Mouse (Mus musculus) intestine, postnatal 0 days (tissue): Measurements from ENCODE around the gene Bsnd. TPM values are rescaled to one million over a fixed set of nuclear protein-coding genes. Genes with fewer than 3 reads are reported as not detected.

Source experiments
- ATAC-seq: fragments of 200-750 bp; cut with Nextera tagmentation; 2 replicates; pipeline ENCODE4 v1.8.0; 2017; ENCODE audit warnings: mild to moderate bottlenecking, moderate TSS enrichment, moderate library complexity
- H3K27ac ChIP-seq: fragments of 300-500 bp; sonication (generic); 2 replicates; pipeline ENCODE4 v1.5.1; 2014; ENCODE audit warnings: mild to moderate bottlenecking, low read depth, low read length, moderate library complexity
- H3K27me3 ChIP-seq: fragments of 300-500 bp; sonication (generic); replicated peaks from 2 replicates; pipeline ENCODE4 v1.6.1; 2014; ENCODE audit warnings: low read length, mixed read lengths; ENCODE audit not compliant: control insufficient read depth, insufficient read depth
- H3K36me3 ChIP-seq: fragments of 300-500 bp; sonication (generic); 2 replicates; pipeline ENCODE4 v1.6.1; 2014; ENCODE audit warnings: mild to moderate bottlenecking, moderate library complexity; ENCODE audit not compliant: control insufficient read depth, insufficient read depth
- H3K4me1 ChIP-seq: fragments of 300-500 bp; sonication (generic); replicated peaks from 2 replicates; pipeline ENCODE4 v1.6.1; 2014; ENCODE audit warnings: antibody characterized with exemption, low read length, mixed read lengths; ENCODE audit not compliant: control insufficient read depth, insufficient read depth
- H3K4me2 ChIP-seq: fragments of 300-500 bp; sonication (generic); replicated peaks from 2 replicates; pipeline ENCODE4 v1.6.1; 2014; ENCODE audit warnings: low read depth, mild to moderate bottlenecking, moderate library complexity
- H3K4me3 ChIP-seq: fragments of 300-500 bp; sonication (generic); 2 replicates; pipeline ENCODE4 v1.5.1; 2014; ENCODE audit warnings: low read depth, low read length
- H3K9ac ChIP-seq: fragments of 300-500 bp; sonication (generic); 2 replicates; pipeline ENCODE4 v1.6.1; 2014; ENCODE audit warnings: mild to moderate bottlenecking, low read depth, low read length
- H3K9me3 ChIP-seq: fragments of 300-500 bp; sonication (generic); 2 replicates; pipeline ENCODE4 v1.6.1; 2016; ENCODE audit warnings: mixed run types; ENCODE audit not compliant: control insufficient read depth
- CTCF ChIP-seq: sonication (generic); IDR thresholded peaks from 2 replicates; pipeline ENCODE4 v1.5.1; 2016; ENCODE audit warnings: low read depth, mild to moderate bottlenecking, control low read depth, antibody characterized with exemption, moderate library complexity
- WGBS: fragments of 180-500 bp; shearing (Covaris S2); extraction: QIAGEN DNeasy Blood & Tissue Kit; methylation state at CpG from one replicate; pipeline ENCODE4 v1.1.7; 2014; 5-methylcytosine and 5-hydroxymethylcytosine counted together
- polyA plus RNA-seq: library from polyadenylated mRNA; unstranded; fragments of >200 nt; fragmentation: Nextera tagmentation; extraction: Ambion mirVana; gene quantifications from 2 replicates; pipeline ENCODE4 v1.2.1, GENCODE M21; 2015

Gene Bsnd
- polyA plus RNA-seq, 1 experiment from 2014 or later, result not detected

GRCm38 (mm10) chr4:106509888-106510287 is 17.8 kb upstream of the Bsnd start:
- WGBS, result 86% methylated on average over 4 of the region's 4 CpGs
- no peak for TF ChIP-seq CTCF

GRCm38 (mm10) chr4:106505453-106506058 is 13.5 kb upstream of the Bsnd start:
- Histone ChIP-seq H3K9me3 (no peaks in the 10 kb centered on the region), H3K27me3 (no peaks in the 10 kb centered on the region), H3K27ac (no peak overlapping the region), H3K4me3 (no peak overlapping the region), H3K36me3 (no peaks in the 10 kb centered on the region), H3K4me1 (no peaks in the 10 kb centered on the region), H3K4me2 (no peak overlapping the region), H3K9ac (no peak overlapping the region)
- 56% methylated on average over 14 of the region's 14 CpGs for WGBS
- no peak for ATAC-seq
- no peak for TF ChIP-seq CTCF

More at GRCm38 (mm10) chr4:106509888-106510287, 17.8 kb upstream of the Bsnd start:
- no peak overlapping the region for H3K27ac ChIP-seq
- no peak overlapping the region for H3K4me3 ChIP-seq
- ATAC-seq, result no peak
- no peaks in the 10 kb centered on the region for H3K27me3 ChIP-seq
- H3K9me3 ChIP-seq, result no peaks in the 10 kb centered on the region
- no peaks in the 10 kb centered on the region for H3K36me3 ChIP-seq
- H3K4me2 ChIP-seq, result no peak overlapping the region
- H3K4me1 ChIP-seq, result no peaks in the 10 kb centered on the region
- H3K9ac ChIP-seq, result no peak overlapping the region

DNA sequence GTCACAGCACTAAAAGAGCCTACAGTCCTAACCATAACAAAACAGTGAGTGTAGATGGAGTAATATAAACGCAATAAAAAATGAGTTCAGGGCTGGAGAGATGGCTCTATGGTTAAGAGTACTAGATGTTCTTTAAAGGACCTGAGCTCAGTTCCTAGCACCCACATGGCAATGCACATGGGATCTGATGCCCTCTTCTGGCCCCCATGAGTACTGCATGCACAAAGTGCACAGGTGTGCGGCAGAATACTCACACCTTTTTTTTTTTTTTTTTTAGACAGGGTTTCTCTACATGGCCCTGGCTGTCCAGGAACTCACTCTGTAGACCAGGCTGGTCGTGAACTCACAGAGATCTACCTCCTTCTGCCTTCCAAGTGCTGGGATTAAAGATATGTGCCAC is 11.5 kb upstream of the Bsnd start:
- no peak overlapping the region for H3K4me2 ChIP-seq
- H3K27ac ChIP-seq, result no peak overlapping the region
- peak; percentile 35 for TF ChIP-seq CTCF
- no peak overlapping the region for H3K9ac ChIP-seq
- no peak for ATAC-seq
- 93% methylated on average over 3 of the region's 3 CpGs for WGBS
- no peaks in the 10 kb centered on the region for H3K36me3 ChIP-seq
- no peaks in the 10 kb centered on the region for H3K27me3 ChIP-seq
- no peaks in the 10 kb centered on the region for H3K4me1 ChIP-seq
- no peak overlapping the region for H3K4me3 ChIP-seq
- no peaks in the 10 kb centered on the region for H3K9me3 ChIP-seq

- Histone ChIP-seq H3K4me2 (no peak overlapping the region), H3K9ac (no peak overlapping the region), H3K36me3 (no peaks in the 10 kb centered on the region), H3K4me3 (no peak overlapping the region), H3K27ac (no peak overlapping the region), H3K9me3 (no peaks in the 10 kb centered on the region), H3K4me1 (no peaks in the 10 kb centered on the region), H3K27me3 (no peaks in the 10 kb centered on the region)
- no peak for ATAC-seq
- no peak for TF ChIP-seq CTCF
- 84% methylated on average over 10 of the region's 10 CpGs for WGBS
Measured at GRCm38 (mm10) chr4:106500066-106500465, 8.0 kb upstream of the Bsnd start.

DNA sequence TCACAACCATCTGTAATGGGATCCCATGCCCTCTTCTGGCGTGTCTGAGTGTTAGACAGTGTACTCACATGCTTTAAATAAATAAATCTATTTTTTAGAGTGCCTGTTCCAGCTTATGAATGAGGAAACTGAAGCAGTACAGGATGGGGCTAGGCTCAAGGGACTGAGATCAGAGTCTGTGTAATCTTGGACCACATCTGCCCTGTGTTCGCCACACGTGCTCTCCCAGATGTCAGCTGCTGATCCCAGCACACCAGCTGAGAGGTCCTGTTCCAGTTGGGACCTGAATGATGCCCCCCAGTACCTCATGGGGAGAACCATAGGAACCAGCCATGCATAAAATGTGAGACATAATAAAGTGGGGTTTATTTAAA is 6.4 kb upstream of the Bsnd start:
- Histone ChIP-seq H3K4me2 (no peak overlapping the region), H3K4me1 (no peaks in the 10 kb centered on the region), H3K27me3 (no peaks in the 10 kb centered on the region), H3K9me3 (no peaks in the 10 kb centered on the region), H3K27ac (no peak overlapping the region), H3K9ac (no peak overlapping the region), H3K4me3 (no peak overlapping the region), H3K36me3 (no peaks in the 10 kb centered on the region)
- no peak for TF ChIP-seq CTCF
- no peak for ATAC-seq
- 63% methylated on average over 3 of the region's 3 CpGs for WGBS

GRCm38 (mm10) chr4:106497776-106498470 is 5.8 kb upstream of the Bsnd start:
- ATAC-seq, result no peak
- WGBS, result 47% methylated on average over 8 of the region's 8 CpGs
- Histone ChIP-seq H3K27me3 (no peaks in the 10 kb centered on the region), H3K36me3 (no peaks in the 10 kb centered on the region), H3K9ac (no peak overlapping the region), H3K9me3 (no peaks in the 10 kb centered on the region), H3K4me1 (no peaks in the 10 kb centered on the region), H3K4me2 (no peak overlapping the region), H3K27ac (no peak overlapping the region), H3K4me3 (no peak overlapping the region)
- TF ChIP-seq CTCF, result no peak
